In genomic region chr10:126904221-126904620, GRCm38 (mm10) we compare ENCODE assay signal across 17 mouse cellular contexts. TPM values are rescaled to one million over a fixed set of nuclear protein-coding genes. Genes with fewer than 3 reads are reported as not detected.
DNase-seq lines count a peak whose midpoint lies in the region; ATAC-seq and TF ChIP-seq lines count a peak whose summit lies in the region.
"Had no signal": no experiment of that assay in that cellular context is flagged by ENCODE, and none has a peak within 500 bp of the region (broad histone marks: within the 10 kb centered on the region; RNA-seq: fewer than 3 reads in every experiment).

No protein-coding gene starts in this region.

- H3K27me3 ChIP-seq in liver, postnatal 0 days (ENCODE audit: insufficient read depth, low read length): no peaks in the 10 kb centered on the region
- H3K27me3 ChIP-seq in liver, embryonic 11.5 days (replicated peaks; ENCODE audit: control insufficient read depth, insufficient read depth, low read length): no peaks in the 10 kb centered on the region
- H3K27me3 ChIP-seq: heart, embryonic 13.5 days; megakaryocyte, embryonic 14.5 days had no signal

- no peaks in the 10 kb centered on the region; the same call in 1 of the 2 replicates for H3K36me3 ChIP-seq in liver, postnatal 0 days (replicated peaks; ENCODE audit: insufficient read depth, low read length)
- H3K36me3 ChIP-seq in liver, embryonic 11.5 days (ENCODE audit: control insufficient read depth, insufficient read depth, low read length): no peaks in the 10 kb centered on the region

- ATAC-seq in liver, postnatal 0 days: no peak
- no peak for ATAC-seq in liver, embryonic 11.5 days (replicated peaks; ENCODE audit: low FRiP score)

- no peak for TF ChIP-seq CTCF in liver, postnatal 0 days (IDR thresholded peaks at IDR 0.05; ENCODE audit: low read depth)

- WGBS in liver, postnatal 0 days (ENCODE audit: insufficient replicate concordance): 32% methylated on average over 5 of the region's 5 CpGs
- 26% methylated on average over 5 of the region's 5 CpGs for WGBS in liver, embryonic 11.5 days

- intact Hi-C loops in left cerebral cortex, postnatal 4 days (cut with DNase I): no loop called here
- intact Hi-C loops in left cerebral cortex, postnatal 25 days (cut with DNase I): no loop called here

- H3K4me1 ChIP-seq in liver, postnatal 0 days (ENCODE audit: insufficient read depth): peaks cover 9% of the 10 kb centered on the region
- 0 out of 2 replicates have a peak, but pooled peaks cover 4% of the 10 kb centered on the region for H3K4me1 ChIP-seq in liver, embryonic 11.5 days (replicated peaks; ENCODE audit: control insufficient read depth, insufficient read depth, low read length)

- H3K9ac ChIP-seq in liver, postnatal 0 days (replicated peaks): no peak overlapping the region
- H3K9ac ChIP-seq in liver, embryonic 11.5 days (ENCODE audit: low read depth, low read length): no peak overlapping the region
- H3K9ac ChIP-seq: heart, embryonic 13.5 days had no signal

- no peak overlapping the region for H3K27ac ChIP-seq in liver, postnatal 0 days (ENCODE audit: low read depth)
- H3K27ac ChIP-seq in liver, embryonic 11.5 days (ENCODE audit: low read depth, low read length): no peak overlapping the region
- H3K27ac ChIP-seq: forebrain, embryonic 10.5 days; heart, embryonic 13.5 days; layer of hippocampus, adult 2 months; left cerebral cortex, adult 2 months had no signal

- no peaks in the 10 kb centered on the region for H3K9me3 ChIP-seq in liver, postnatal 0 days (ENCODE audit: low read length)
- no peaks in the 10 kb centered on the region for H3K9me3 ChIP-seq in liver, embryonic 11.5 days (ENCODE audit: control insufficient read depth, low read length)
- H3K9me3 ChIP-seq: forebrain, embryonic 10.5 days; heart, embryonic 13.5 days had no signal

- H3K4me3 ChIP-seq in liver, postnatal 0 days (ENCODE audit: low read depth, low read length): no peak overlapping the region
- H3K4me3 ChIP-seq in liver, embryonic 11.5 days (ENCODE audit: low read depth, low read length): no peak overlapping the region
- H3K4me3 ChIP-seq: heart, embryonic 13.5 days; layer of hippocampus, adult 2 months; left cerebral cortex, adult 2 months; megakaryocyte, embryonic 14.5 days had no signal

- H3K4me2 ChIP-seq in liver, postnatal 0 days (ENCODE audit: low read depth, low read length): no peak overlapping the region
- H3K4me2 ChIP-seq in liver, embryonic 11.5 days: no peak overlapping the region
- H3K4me2 ChIP-seq: heart, embryonic 13.5 days had no signal

- DNase-seq in adrenal gland, postnatal 14 days: peak; percentile 20
- no peak for DNase-seq in adrenal gland, adult 2 months
- peak; percentile 40 for DNase-seq in liver, postnatal 0 days
- DNase-seq in liver, embryonic 11.5 days (ENCODE audit: low spot score): no peak
- peak; percentile 47 for DNase-seq in thymus, postnatal 14 days
- no peak for DNase-seq in thymus, postnatal 10 days (ENCODE audit: low spot score in 2 of 2)
- DNase-seq in left cerebral cortex, postnatal 4 days: no peak
- DNase-seq in left cerebral cortex, postnatal 25 days (ENCODE audit: low spot score in 2 of 2): no peak
- DNase-seq: adrenal gland, postnatal 36 days; gastrocnemius, postnatal 36 days; heart, postnatal 4 days; kidney, adult 8-10 months had no signal

- TF ChIP-seq EP300 in liver, postnatal 0 days (IDR thresholded peaks at IDR 0.05; ENCODE audit: low read depth): no peak

RNA-seq across cellular contexts. Expression of gene Atp23, which starts 3.1 kb away (rescaled TPM):
- total RNA-seq in adrenal gland, postnatal 14 days (2021): 7.1 and 8.9 TPM in 2 replicates
- 1 to 10 TPM; 3.9 to 5.6 TPM for total RNA-seq in adrenal gland, adult 2 months (2021)
- 8.2 and 9.9 TPM in 2 replicates for polyA plus RNA-seq in adrenal gland, adult 2 months (2012; rRNA removed)
- 5.8 and 7.1 TPM in 2 replicates for polyA plus RNA-seq in liver, postnatal 0 days (2015; fragmentation: Nextera tagmentation; extraction: Ambion mirVana)
- 21.4 and 21.8 TPM in 2 replicates for polyA plus RNA-seq in liver, embryonic 11.5 days (2014; fragmentation: Nextera tagmentation; extraction: Ambion mirVana)
- total RNA-seq in left cerebral cortex, postnatal 4 days (2021): 10 to 100 TPM in 1 of 2 experiments, 1 to 10 TPM in 1; 9.6 to 12.4 TPM
- 1 to 10 TPM; 9.2 to 9.7 TPM for total RNA-seq in left cerebral cortex, postnatal 25 days (2021)

Comparison
In these comparisons a context has a peak if more than half of its experiments do, and no peak if none do; other contexts are left out.
1. DNase-seq: peak in adrenal gland, postnatal 14 days (single experiment), liver, postnatal 0 days (single experiment) and thymus, postnatal 14 days (single experiment); none in adrenal gland, adult 2 months (single experiment), liver, embryonic 11.5 days (single experiment), thymus, postnatal 10 days (0 of 2), left cerebral cortex, postnatal 4 days (single experiment) and left cerebral cortex, postnatal 25 days (0 of 2).